Mouse (Mus musculus) stomach, embryonic 14.5 days (tissue): Measurements from ENCODE around the gene Nsrp1. TPM values are rescaled to one million over a fixed set of nuclear protein-coding genes. Genes with fewer than 3 reads are reported as not detected.
A peak's percentile ranks its signal among the peaks of the same experiment; 100 is the strongest.

Experiments used
- ATAC-seq: fragments of 200-750 bp; cut with Nextera tagmentation; 2 replicates; pipeline ENCODE4 v1.8.0; 2017; ENCODE audit warnings: low read depth, moderate TSS enrichment; ENCODE audit not compliant: insufficient number of reproducible peaks, insufficient read depth, low FRiP score
- H3K27ac ChIP-seq: fragments of 300-500 bp; sonication (generic); 2 replicates; pipeline ENCODE4 v1.5.1; 2014; ENCODE audit warnings: mild to moderate bottlenecking, low read length, moderate library complexity, mixed read lengths
- H3K27me3 ChIP-seq: fragments of 300-500 bp; sonication (generic); 2 replicates; pipeline ENCODE4 v1.6.1; 2014; ENCODE audit warnings: low read length, control low read depth, mixed read lengths; ENCODE audit not compliant: control insufficient read depth, insufficient read depth
- H3K36me3 ChIP-seq: fragments of 300-500 bp; sonication (generic); 2 replicates; pipeline ENCODE4 v1.6.1; 2014; ENCODE audit warnings: mild to moderate bottlenecking, control low read depth, low read length, moderate library complexity, mixed read lengths; ENCODE audit not compliant: control insufficient read depth, insufficient read depth
- H3K4me1 ChIP-seq: fragments of 300-500 bp; sonication (generic); 2 replicates; pipeline ENCODE4 v1.6.1; 2014; ENCODE audit warnings: low read length, control low read depth, mixed read lengths; ENCODE audit not compliant: control insufficient read depth, insufficient read depth
- H3K4me2 ChIP-seq: fragments of 300-500 bp; sonication (generic); replicated peaks from 2 replicates; pipeline ENCODE4 v1.6.1; 2014; ENCODE audit warnings: low read depth, low read length, control low read depth
- H3K4me3 ChIP-seq: fragments of 300-500 bp; sonication (generic); 2 replicates; pipeline ENCODE4 v1.5.1; 2014; ENCODE audit warnings: low read depth, low read length, control low read depth
- H3K9ac ChIP-seq: fragments of 300-500 bp; sonication (generic); replicated peaks from 2 replicates; pipeline ENCODE4 v1.6.1; 2014; ENCODE audit warnings: low read depth, mild to moderate bottlenecking, control low read depth, low read length, moderate library complexity, mixed read lengths
- H3K9me3 ChIP-seq: fragments of 300-500 bp; sonication (generic); 2 replicates; pipeline ENCODE4 v1.6.1; 2016; ENCODE audit warnings: low read depth, low read length, control low read depth; ENCODE audit not compliant: control insufficient read depth
- WGBS: fragments of 180-500 bp; shearing (Covaris S2); extraction: QIAGEN DNeasy Blood & Tissue Kit; methylation state at CpG from one replicate; pipeline ENCODE4 v1.1.7; 2014; 5-methylcytosine and 5-hydroxymethylcytosine counted together
- microRNA counts: library from miRNA; unstranded; fragments of <30 nt; microRNA quantifications from one replicate; lab custom pipeline; 2016
- microRNA-seq: library from miRNA; unstranded; fragments of <30 nt; microRNA quantifications from one replicate; pipeline ENCODE4, GENCODE M21; 2016
- polyA plus RNA-seq: library from polyadenylated mRNA; unstranded; fragments of >200 nt; fragmentation: Nextera tagmentation; extraction: Ambion mirVana; gene quantifications from 2 replicates; pipeline ENCODE4 v1.2.1, GENCODE M21; 2014

Nsrp1 gene
- polyA plus RNA-seq, 1 experiment from 2014 or later = 73.0 TPM

GRCm38 (mm10) chr11:77002361-77002760 lies 75.9 kb downstream of the Nsrp1 start:
- Histone ChIP-seq H3K27me3 (0 out of 2 replicates have a peak, but pooled peaks cover 15% of the 10 kb centered on the region), H3K27ac (no peak overlapping the region), H3K4me2 (no peak overlapping the region), H3K4me3 (no peak overlapping the region), H3K4me1 (peaks cover 13% of the 10 kb centered on the region), H3K9me3 (no peaks in the 10 kb centered on the region), H3K36me3 (no peaks in the 10 kb centered on the region), H3K9ac (no peak overlapping the region)
- WGBS = 43% methylated on average over 1 of the region's 1 CpGs
- no peak for ATAC-seq

GRCm38 (mm10) chr11:77000741-77001140 lies 77.5 kb downstream of the Nsrp1 start:
- Histone ChIP-seq H3K36me3 (no peaks in the 10 kb centered on the region), H3K27me3 (0 out of 2 replicates have a peak, but pooled peaks cover 18% of the 10 kb centered on the region)

GRCm38 (mm10) chr11:76998705-76999226 lies 79.5 kb downstream of the Nsrp1 start:
- H3K9ac ChIP-seq = no peak overlapping the region

More at GRCm38 (mm10) chr11:77000741-77001140, 77.5 kb downstream of the Nsrp1 start:
- Histone ChIP-seq H3K4me3 (no peak overlapping the region), H3K9me3 (no peaks in the 10 kb centered on the region), H3K27ac (no peak overlapping the region), H3K4me1 (peaks cover 13% of the 10 kb centered on the region), H3K4me2 (no peak overlapping the region), H3K9ac (no peak overlapping the region)
- 47% methylated on average over 5 of the region's 5 CpGs for WGBS
- no peak for ATAC-seq

GRCm38 (mm10) chr11:76997916-76998704 lies 80.1 kb downstream of the Nsrp1 start, which contains the start of gene Slc6a4:
Gene Slc6a4 (plus strand): TSS chr11:76998603.
- no peak for ATAC-seq
- Histone ChIP-seq H3K4me3 (peak within 1 kb of the TSS; percentile 39), H3K27ac (no peak within 1 kb of the TSS), H3K4me2 (peak within 1 kb of the TSS; percentile 85), H3K36me3 (no peaks in the 10 kb centered on the region), H3K4me1 (peaks cover 13% of the 10 kb centered on the region), H3K9ac (no peak within 1 kb of the TSS; the same call in 1 of the 2 replicates), H3K9me3 (no peaks in the 10 kb centered on the region), H3K27me3 (0 out of 2 replicates have a peak, but pooled peaks cover 18% of the 10 kb centered on the region)
- under 1% methylated on average over 52 of the region's 52 CpGs for WGBS

More at GRCm38 (mm10) chr11:76998705-76999226, 79.5 kb downstream of the Nsrp1 start:
- Histone ChIP-seq H3K4me2 (peak overlapping the region; percentile 85), H3K9me3 (no peaks in the 10 kb centered on the region), H3K27ac (no peak overlapping the region), H3K4me1 (peaks cover 13% of the 10 kb centered on the region), H3K4me3 (peak overlapping the region; percentile 39), H3K36me3 (no peaks in the 10 kb centered on the region), H3K27me3 (0 out of 2 replicates have a peak, but pooled peaks cover 18% of the 10 kb centered on the region)
- 12% methylated on average over 24 of the region's 24 CpGs for WGBS
- ATAC-seq = no peak

GRCm38 (mm10) chr11:76997305-76997704 lies 80.9 kb downstream of the Nsrp1 start:
- H3K4me2 ChIP-seq = peak overlapping the region; percentile 85
- ATAC-seq = peak; percentile 59; the same call in 1 of the 2 replicates
- H3K27ac ChIP-seq = no peak overlapping the region
- no peaks in the 10 kb centered on the region for H3K9me3 ChIP-seq
- under 1% methylated on average over 21 of the region's 21 CpGs for WGBS
- H3K4me1 ChIP-seq = peaks cover 13% of the 10 kb centered on the region
- H3K9ac ChIP-seq = no peak overlapping the region
- 0 out of 2 replicates have a peak, but pooled peaks cover 18% of the 10 kb centered on the region for H3K27me3 ChIP-seq
- peak overlapping the region; percentile 39 for H3K4me3 ChIP-seq
- H3K36me3 ChIP-seq = no peaks in the 10 kb centered on the region

GRCm38 (mm10) chr11:76995966-76996672 lies 82.1 kb downstream of the Nsrp1 start:
- Histone ChIP-seq H3K4me1 (peaks cover 13% of the 10 kb centered on the region), H3K36me3 (no peaks in the 10 kb centered on the region), H3K27ac (no peak overlapping the region), H3K9ac (no peak overlapping the region), H3K4me3 (no peak overlapping the region), H3K9me3 (no peaks in the 10 kb centered on the region), H3K4me2 (no peak overlapping the region), H3K27me3 (0 out of 2 replicates have a peak, but pooled peaks cover 18% of the 10 kb centered on the region)
- 59% methylated on average over 20 of the region's 20 CpGs for WGBS
- ATAC-seq = no peak

MicroRNAs encoded within 50 kb of the gene (microRNA counts, 519-probe panel; counts per million panel counts)
- 3,211 counts per million, percentile 60 among the panel's probes with 10 or more counts for microRNA mmu-miR-423-3p (lab: Ali Mortazavi, UCI)
- 3,497 counts per million, percentile 69 among the panel's probes with 10 or more counts for microRNA mmu-miR-423-5p (lab: Ali Mortazavi, UCI)

Small RNAs within 50 kb of the gene (microRNA-seq; reads per million reads assigned to microRNA genes)
- 3,708 reads per million, percentile 85 among the genes with 10 or more reads in this experiment for gene Mir423

Other genes with a start within 250 kb of the Nsrp1 start
- 21.1 and 24.3 TPM in 2 replicates for gene Cpd, start 231.4 kb downstream of the Nsrp1 start, polyA plus RNA-seq
- not detected in 2 replicates for gene Tmigd1, start 176.3 kb downstream of the Nsrp1 start, polyA plus RNA-seq
- 127 TPM in 2 replicates for gene Blmh, start 153.6 kb downstream of the Nsrp1 start, polyA plus RNA-seq
- gene Slc6a4, start 79.8 kb downstream of the Nsrp1 start, polyA plus RNA-seq = 0.74 and 0.77 TPM in 2 replicates
- 0.36 and 0.39 TPM in 2 replicates for gene Efcab5, start 110.5 kb upstream of the Nsrp1 start, polyA plus RNA-seq
- gene Ssh2, start 137.9 kb upstream of the Nsrp1 start, polyA plus RNA-seq = 10.9 and 11.3 TPM in 2 replicates